ENCODE assay signal across 14 mouse cellular contexts in the genomic region with DNA sequence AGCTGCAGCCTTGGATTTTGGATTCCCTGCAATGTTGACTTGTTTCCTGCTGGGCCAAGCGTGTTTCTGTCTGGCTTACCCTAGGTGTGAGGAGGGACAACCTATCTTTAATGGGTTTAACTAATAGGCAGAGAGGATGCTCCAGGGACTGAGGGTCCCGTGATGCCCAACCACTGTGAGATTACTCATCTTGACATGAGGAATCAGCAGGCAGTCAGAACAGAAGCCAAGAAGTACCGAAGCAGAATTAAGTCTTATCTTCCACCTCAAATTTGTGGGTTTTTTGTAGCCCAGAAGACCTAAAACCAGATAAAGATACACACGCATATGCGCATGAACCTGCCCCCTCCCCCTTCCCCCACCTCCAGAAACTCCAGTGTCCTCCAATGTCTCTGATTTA.
"Had no signal": no experiment of that assay in that cellular context is flagged by ENCODE, and none has a peak within 500 bp of the region (broad histone marks: within the 10 kb centered on the region; RNA-seq: fewer than 3 reads in every experiment).

No protein-coding gene starts in this region.

- DNase-seq: gastrocnemius, adult 2 months; gastrocnemius, postnatal 10 days; gastrocnemius, postnatal 25 days; heart, adult 18-20 months; heart, postnatal 10 days; heart, postnatal 4 days; kidney, adult 18-20 months; kidney, adult 8-10 months; kidney, postnatal 10 days; kidney, postnatal 25 days; kidney, postnatal 4 days; liver; liver, embryonic 13.5 days; liver, postnatal 0 days had no signal
